Mouse (Mus musculus): Measurements from ENCODE around the gene Anp32b.

The Anp32b gene

DNA sequence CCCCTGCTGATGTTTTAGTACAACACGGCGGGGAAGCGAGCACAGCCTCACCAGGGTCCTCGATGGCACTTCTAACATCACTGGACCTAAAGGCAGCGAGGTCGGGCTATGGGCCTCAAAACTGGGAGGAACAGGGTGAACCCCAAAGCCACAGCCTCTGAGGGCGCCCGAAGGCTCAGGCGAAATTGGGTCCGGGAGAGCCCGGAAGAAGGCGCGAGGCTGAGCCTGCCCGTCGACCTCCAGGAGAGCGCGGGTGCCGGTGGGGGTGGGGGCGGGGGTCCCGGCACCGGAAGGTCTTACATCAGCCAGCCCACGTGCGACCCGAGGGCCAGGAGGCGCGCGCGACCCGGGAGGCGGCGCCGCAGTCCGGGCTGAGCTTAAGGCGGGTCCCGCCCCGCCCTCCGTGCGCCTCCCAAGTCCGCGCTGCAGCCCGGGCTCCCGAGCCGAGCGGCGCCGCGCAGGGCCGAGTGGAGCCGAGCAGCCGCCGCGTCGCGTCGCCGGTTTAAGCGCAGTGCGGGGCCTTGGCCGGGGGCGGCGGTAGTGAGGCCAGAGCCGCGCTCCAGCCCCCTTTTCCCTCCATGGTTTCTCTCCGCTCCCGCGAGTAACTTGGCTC lies at the start of gene Anp32b:
Gene Anp32b, plus strand, starts transcription at position 384 of the 613 bp plus-strand sequence.
- DNase-seq (ENCODE audit: low read depth): peak; percentile 95

DNA sequence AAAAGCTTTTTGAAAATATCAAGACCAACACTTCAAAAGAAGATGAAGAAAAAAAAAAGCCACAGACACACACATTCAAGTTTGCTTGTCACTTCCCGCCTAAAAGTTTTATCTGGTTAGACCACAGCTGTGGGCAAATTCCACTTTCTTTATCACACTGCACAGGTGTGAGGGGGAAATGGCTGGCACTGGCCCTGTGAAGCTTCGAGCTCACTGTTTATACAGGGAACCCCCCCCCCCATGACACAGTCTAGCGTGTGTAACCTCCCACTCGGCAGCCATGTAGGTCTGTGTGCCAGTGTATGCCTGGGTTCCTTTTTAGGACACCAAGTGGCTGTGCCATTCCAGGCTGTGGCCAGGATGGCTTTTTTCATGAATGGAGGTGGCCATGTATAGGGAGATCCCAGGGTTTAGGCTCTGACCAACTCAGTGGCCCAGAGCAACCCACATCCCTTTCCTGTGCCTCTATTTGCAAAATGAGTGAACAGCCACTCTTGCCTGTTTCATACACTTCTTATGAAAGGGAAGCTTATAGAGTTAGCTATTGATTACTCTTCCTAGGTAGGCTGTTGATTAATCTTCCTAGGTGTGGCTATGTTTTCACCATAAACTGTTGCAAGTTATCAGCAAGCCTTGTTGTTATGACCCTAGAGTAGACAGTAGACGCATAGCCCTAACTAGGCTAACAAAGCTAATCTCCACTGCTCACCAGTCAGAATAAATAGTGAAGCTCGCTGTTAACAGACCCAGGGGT lies 46.5 kb upstream of the Anp32b start:
- no peak for DNase-seq (ENCODE audit: low read depth)

DNA sequence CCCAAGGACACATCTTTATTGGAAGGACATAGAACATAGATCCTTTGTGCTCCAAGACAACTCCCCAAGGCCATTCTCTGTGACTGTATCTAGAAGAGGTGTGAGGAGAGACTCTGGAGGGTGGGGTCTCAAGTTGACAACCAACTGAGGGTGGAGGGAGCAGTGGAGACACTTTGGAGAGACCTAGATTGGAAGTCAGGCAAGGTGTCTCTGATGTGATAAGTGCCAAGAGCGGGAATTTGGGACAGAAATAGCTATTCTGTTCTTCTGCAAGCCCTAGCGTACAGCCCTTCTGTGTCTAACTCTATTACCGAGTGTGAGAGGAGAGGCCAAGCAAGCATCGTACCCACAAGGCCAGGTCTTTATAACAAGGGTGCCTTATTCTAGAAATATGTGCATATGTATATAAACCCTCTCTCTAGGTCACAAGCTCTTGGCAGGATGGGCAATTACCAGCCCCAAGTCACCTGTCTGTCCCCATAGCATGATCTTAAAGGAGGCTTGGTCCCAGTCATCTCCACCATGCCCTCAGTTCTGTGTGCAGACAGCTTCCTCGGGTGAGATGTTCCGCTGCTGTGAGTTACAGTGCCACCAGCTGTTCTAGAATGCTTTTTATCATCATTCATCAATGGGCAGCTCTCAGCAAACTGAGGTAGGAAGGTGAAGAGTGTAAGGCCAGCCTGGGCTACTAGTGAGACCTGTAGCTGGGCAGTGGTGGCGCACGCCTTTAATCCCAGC lies 43.6 kb upstream of the Anp32b start:
- DNase-seq (ENCODE audit: low read depth): no peak

DNA sequence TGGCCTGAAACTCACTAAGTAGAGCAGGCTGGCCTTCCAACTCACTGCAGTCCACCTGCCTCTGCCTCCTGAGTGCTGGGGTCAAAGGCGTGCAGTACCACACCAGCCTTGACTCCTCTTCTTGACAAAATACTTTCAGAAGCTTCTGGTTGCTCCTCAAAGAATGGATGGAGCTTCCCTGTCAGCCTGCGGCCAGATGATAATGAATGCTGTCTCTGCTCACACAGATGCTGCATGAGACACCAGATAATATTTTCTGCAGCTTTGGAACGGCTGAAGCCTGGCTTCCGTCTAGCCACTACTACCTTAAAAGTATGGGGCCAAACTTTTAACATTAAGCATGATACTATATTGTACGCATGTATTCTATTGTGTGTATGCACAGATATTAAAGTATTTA lies 40.0 kb upstream of the Anp32b start:
- DNase-seq (ENCODE audit: low read depth): no peak

DNA sequence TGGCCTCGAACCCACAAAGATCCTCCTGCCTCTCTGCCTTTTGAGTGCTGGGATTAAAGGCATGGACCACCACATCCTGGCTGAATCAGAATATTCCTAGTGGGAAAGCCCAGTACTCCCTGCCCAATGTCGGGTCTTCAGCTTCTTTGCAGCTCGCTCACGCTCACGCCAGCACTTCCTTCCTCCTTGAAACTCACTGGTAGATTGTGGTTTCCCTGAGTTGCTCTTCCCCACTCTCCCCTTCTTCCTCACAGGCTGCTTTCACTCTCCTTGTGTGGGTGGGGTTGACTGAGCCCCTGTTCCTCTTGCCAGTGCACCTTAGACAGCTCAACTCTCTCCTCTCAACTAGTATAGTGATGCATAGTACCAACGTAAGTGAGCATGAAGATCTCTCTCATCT lies 39.2 kb upstream of the Anp32b start:
- no peak for DNase-seq (ENCODE audit: low read depth)

DNA sequence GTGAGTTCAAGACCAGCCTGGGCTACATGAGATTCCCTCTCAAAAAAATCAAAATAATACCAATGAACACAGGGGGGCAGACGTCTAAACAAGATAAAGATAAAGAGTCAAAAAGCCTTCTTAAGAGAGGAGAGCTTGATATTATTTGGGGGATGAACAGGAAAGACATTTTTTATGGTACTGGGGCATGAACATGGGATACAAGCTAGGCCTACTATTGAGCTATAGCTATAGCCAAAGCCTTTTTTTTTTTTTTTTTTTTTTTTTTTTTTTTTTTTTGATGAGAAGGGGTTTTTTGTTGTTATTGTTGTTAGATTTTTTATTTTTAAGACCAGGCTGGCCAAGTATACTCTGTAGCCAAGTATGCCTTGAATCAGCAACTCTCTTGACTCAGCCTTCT lies 38.6 kb upstream of the Anp32b start:
- no peak for DNase-seq (ENCODE audit: low read depth)

DNA sequence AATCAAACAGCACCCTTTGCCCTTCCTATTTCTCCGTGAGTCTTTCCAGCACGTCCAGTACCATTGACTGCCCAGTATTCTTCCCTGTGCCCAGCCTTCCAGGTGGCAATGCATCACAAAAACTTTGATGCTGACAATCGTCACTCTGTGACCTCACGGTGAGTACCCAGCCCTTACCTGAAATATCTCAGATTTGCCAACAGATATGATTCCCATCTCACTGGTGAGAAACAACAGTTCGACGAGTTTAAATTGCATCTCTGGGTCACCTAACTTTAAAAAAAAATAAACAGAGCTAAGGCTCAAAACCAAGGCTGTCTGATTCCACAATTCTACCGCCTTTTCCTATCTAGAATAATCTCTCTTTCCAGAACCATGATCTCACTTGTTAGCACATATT lies 37.3 kb upstream of the Anp32b start, which contains the start of gene Hemgn:
Gene Hemgn, minus strand, starts transcription at position 101 of the 400 bp plus-strand sequence.
- no peak for DNase-seq (ENCODE audit: low read depth)

DNA sequence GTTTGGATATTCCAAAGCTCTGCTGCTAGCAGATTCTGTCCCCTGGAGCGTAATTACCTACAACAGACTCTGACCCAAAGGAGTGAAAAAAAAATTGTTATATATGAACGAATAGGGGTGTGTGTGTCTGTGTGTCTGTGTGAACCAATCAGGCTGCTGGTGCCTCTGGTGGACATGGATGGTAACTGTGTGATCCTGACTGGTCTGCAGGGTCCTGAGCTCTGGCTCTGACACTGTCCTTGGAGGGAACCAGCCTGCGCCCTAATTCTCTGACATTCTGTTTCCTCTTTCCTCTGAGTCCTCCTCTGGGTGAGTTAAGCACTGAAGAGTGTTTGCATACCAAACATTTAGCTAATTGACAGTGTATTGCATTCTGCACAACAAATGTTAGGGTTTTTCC lies 33.2 kb upstream of the Anp32b start:
- DNase-seq (ENCODE audit: low read depth): peak; percentile 8

DNA sequence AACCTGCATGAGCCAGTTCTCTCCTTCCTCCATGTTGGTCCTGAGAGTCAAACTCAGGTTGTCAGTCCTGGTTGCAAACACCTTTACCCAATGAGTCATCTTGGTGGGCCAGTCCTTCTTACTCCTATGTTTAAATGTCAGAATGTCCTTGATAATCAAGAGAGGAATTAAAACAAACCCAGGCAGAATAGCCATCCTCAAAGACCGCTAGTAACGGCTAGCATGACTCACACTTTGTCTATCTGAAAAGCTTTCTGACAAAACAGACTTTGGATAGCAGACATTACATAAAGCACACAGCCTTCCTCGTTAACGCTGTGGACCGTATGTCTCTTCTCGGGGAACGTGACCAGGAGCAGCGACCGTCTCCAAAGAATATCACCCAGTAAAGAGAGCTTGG lies 31.9 kb upstream of the Anp32b start:
- no peak for DNase-seq (ENCODE audit: low read depth)

DNA sequence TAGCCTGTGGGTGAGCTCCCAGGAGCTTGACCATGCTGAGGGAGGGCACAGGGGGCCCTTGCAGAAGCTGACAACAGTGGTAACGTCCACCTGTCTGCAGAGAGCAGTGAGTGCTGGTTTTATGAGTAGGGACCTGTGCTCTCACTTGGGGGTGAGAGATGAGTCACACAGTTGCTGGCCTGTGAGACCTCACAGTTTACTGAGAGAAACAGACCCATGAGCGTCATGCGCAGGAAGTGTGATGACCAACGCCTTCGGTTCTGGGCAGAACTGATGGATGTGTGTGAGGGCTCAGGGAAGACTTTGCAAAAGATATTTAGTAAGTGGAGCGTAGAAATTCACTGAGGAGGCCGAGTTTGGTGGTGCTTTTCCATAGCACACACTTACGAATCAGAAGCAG lies 28.1 kb upstream of the Anp32b start:
- DNase-seq (ENCODE audit: low read depth): no peak

DNA sequence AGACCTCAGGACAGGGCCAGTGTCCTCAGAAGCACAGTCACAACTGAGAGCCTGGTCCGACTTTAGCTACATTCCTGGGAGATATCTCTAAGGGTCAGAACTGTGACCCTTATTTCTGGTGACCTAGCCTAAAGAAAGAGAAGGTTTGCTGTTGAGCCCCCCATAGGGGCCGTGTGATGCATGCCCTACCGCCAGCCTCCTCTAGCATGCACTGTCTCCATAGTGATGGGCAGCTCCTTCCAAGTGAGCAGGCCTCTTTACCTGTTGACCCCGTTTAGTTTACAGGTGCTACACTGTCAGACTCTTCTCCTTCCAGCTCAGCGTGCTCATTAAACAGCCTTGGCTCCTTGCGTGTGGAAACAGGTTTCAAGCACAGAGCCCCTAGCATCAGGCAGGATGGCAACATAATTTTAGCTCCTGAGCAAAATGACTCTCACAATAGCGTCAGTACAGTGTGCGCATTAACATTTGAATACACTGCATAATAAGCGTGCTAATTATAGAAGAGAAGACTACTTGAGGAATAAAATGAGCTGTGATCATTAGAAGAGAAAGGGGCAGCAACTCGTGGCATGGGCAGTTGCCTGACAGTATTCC lies 21.7 kb upstream of the Anp32b start:
- DNase-seq (ENCODE audit: low read depth): no peak

DNA sequence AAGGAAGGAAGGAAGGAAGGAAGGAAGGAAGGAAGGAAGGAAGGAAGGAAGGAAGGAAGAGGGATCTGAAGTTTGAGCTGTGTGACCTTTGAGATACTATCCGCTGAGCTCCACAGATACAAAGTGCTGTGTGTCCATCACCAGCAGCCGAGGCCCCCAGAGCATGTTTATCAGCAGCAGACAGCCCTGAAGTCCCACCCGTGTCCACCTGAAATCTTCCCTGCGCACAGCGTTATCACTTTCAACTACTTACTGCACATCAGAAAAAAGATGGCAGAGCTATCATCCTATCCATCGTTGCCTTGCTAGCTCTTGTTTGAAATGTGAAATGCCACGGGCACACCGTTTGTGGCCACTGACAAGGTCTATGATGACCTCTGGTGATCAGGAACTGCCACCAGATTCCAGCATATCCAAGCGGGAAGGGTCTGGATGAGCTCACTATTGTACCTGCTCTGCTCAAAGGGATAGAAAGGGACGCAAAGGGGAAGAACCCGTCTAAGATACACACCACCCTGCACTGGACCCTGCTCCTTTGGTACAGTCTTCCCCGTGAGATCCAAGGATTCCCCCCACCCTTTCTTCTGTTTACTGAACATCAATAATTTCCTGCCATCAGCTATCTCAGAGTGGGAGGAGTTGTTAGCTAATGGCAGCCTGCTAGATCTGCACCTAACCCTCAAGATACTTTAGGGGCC lies 18.2 kb upstream of the Anp32b start:
- DNase-seq (ENCODE audit: low read depth): no peak

DNA sequence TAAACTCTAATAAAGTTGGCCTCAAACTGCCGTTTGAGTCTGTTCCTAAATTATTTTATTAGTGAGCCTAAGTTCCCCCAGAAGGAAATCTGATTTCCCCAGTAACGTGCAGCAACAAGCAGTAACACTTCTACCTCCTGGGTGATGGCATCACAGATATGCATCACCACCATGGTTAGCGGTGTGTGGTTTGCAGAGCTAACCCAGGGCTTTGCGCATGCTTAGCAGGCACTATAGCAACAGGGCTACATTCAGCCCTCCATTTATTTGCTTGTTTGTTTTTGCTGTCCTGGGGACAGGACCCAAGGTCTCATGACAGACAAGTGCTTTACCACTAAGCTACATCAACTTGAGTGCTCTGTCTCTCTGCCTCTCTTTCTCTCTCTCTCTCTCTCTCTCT lies 8.2 kb upstream of the Anp32b start:
- DNase-seq (ENCODE audit: low read depth): no peak

DNA sequence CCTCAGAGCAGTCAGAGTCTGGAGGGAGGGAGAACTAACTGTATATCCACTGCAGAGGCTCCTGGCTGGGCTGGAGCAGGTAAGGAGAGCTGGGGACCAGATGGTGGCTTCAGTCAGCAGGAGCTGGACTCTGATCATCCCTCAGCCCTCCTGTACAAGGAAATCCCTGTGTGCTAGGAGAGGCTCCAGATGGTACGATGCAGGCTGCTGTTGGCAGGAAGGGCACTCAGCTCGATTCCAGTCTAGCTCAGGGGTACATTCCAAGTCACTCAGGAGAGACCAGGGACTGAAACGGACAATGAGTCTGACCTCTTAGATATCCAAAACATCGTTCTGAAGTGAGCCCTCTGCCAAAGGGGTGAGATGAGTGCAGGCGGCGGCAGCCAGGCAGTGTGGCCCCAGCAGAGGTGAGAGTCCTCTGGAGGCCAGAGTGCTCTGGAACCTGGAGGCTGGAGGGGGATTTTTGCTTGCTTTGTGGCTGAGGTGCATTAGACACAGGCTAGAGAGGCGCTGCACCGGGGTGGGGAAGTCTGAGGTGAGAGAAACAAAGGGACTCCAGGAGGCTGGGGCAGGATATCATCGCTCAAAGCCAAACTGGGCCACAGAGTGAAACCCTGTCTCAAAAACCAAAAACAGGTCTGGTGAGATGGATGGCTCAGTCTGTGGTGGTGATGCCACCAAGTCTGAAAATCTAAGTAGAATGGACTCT lies 5.3 kb upstream of the Anp32b start:
- no peak for DNase-seq (ENCODE audit: low read depth)

DNA sequence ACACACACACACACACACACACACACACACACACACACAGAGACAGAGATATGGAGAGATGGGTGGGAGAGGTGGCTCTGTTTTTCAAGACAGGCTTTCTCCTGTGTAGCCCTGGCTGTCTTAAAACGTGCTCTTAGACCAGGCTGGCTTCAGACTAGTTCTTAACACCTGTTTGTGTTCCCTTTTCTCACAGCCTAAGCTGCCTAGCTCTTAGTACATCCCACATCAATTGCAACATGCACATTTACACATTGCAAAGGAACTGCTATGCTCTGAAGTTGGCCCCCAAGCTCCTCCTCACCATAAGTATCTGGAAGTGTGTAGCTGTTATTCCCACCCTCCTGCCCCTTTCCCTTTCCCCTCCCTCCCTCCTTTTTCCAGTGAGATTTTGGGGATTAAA lies 3.2 kb upstream of the Anp32b start:
- no peak for DNase-seq (ENCODE audit: low read depth)

DNA sequence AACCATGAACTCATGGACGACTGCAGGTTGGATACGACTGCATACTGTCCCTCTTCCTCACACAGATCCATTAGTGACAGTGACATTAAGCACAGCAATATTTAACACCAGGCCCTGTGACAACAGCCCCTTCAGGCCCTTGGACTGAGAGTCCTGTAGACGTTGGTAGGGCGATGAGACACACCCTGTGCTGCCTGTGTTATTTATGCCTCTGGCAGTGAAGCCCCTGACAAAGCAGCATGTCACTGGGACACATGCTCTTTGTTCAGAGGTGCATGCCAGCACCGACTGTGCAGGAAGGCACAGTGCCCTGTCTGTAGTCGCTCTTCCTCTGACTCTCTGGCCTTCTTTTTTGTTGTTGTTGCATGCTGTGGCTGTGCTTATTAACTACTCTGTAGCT lies 1.8 kb upstream of the Anp32b start:
- DNase-seq (ENCODE audit: low read depth): no peak

DNA sequence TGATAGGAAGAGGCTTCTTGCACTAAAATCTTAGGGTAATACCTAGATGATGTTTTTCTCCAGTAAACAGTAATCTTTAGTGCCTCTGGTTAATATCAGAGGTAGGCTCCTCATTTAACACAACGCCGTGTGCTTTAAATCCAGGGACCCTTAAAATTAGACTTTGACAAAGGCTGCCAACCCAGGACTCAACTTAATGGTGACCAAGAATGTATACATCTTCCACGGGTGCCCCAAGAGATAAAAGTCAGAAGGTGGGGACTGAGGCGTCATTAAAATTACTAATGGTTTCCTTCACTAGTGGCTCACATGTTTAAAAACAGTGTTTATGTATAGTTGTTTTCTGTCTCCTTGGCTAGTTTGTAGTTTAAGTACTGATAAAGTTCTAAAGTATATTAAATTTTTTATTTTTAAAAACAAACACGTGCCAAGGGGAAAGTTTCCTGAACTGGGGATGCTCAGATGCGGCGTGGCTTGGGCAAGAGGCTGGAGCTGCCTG lies 633 bp upstream of the Anp32b start:
- no peak for DNase-seq (ENCODE audit: low read depth)

DNA sequence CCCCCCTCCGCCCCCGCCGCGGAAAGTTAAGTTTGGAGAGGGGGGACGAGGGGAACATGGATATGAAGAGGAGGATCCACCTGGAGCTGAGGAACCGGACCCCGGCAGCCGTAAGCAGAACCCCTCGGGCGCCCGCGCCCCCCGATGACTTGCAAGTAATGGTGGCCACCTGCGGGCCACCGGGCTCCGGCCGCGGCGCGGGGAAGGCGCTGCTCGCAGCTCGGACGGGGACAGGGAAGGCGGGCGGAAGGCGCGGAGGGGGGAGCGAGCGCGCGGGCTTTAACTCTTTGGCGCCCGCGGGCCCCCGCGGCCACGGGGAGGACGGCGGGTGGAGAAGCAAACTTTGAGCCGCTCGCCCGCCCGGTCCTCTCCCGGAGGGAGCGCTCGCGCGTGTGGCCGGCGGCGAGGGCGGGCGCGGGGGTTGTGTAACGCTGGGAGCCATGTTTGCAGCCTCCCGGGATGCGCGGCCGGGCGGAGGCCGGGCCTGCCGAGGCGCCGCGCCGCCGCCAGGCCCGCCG lies 597 bp downstream of the Anp32b start:
- DNase-seq (ENCODE audit: low read depth): peak; percentile 70

DNA sequence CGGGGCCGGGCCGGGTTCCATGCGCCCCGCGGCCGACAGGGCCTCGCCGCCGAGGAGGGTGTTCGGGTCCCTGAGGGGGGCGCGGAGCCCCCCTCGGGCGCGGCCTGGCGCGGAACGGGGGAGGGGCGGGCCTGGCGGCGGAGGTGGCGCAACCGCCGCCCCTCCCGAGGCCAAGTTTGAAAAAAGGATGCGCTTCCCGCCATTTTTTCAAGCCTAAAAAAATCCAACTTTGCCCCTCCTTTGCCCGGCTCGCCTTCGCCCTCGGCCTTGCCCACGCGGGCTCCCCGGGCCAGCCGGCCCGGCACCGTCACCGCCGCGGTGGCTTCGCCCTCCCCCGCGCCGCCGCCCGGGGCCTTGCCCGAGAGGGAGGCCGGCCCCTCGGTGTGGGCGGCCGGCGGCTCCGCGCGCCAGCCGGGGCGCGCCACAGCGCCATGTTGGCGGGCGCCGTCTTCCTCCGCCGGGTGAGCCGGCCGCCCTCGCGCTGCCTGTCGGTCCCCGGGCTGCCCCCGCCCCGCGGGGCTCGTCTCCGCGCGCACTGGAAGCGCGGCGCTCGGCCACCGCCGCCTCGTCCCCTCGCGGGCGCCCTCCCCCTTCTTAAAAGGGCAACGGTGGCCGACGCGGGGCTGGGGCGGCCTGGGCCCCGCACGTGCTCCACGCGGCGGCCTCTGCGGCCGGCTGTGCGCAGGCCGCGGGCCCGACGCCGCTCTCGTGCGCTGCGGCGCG lies 1.2 kb downstream of the Anp32b start:
- DNase-seq (ENCODE audit: low read depth): peak; percentile 74

DNA sequence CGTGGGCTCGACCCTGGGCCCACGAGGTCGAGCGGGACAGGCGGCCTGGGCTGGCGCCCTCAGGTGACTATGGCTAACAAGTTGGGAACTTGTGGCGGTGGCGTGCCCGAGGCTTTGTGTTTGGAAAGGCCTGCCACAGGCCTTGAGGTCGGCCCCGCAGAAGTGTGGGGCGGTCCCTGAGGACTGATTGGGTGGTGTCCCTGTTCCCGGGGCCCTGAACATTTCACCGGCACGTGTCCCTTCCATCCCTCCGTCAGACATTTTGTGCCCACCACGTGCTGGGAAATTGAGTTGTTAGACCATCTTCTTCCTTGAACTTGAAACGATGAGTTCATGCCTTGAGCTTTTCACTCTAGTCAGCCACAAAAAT lies 1.8 kb downstream of the Anp32b start:
- DNase-seq (ENCODE audit: low read depth): peak; percentile 73

Measured in NIH3T3 (cell line).